Mouse (Mus musculus): ENCODE measurements at regions not wholly inside any gene's neighbourhood (a gene's known extent, or its start where the extent isn't known, plus 50 kb on each side); places are given as distances from the start of the nearest gene placed in this dataset.

DNA sequence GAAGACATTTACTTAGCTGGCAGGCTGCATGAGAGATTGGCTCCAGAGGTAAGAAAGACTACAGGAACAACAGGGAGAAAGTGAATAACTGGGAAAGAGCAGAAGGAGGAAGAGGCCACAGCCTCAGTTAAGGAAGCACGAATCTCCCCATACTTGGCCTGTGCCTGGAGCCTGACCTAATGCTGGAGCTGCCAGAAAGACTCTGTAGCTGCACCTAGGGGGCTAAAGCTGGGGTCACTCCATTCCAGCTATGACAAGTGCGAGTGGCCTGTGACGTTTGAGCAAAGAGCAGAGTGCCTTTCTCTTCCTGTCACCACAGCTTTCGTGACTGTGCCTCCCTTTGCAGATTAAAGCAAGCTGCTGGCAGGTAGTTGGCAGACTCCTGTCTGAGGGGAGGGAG, 250.6 kb downstream of the Bcl11a start:
- no peaks in the 10 kb centered on the region for H3K36me3 ChIP-seq (ENCODE audit: control insufficient read depth, insufficient read depth, low read length)
- no peak overlapping the region for H3K27ac ChIP-seq (ENCODE audit: insufficient read depth, low read depth, low read length)
- no peaks in the 10 kb centered on the region for H3K27me3 ChIP-seq (replicated peaks; ENCODE audit: control insufficient read depth, insufficient read depth, low read length)
- TF ChIP-seq POLR2A (IDR thresholded peaks at IDR 0.05; ENCODE audit: low read depth, low read length) (no peak), CTCF (conservative IDR thresholded peaks at IDR 0.05; ENCODE audit: insufficient read depth, insufficient read length, low read depth, low read length) (no peak)
- H3K4me3 ChIP-seq (ENCODE audit: insufficient read depth, low read depth, low read length), result no peak overlapping the region
- H3K4me1 ChIP-seq (ENCODE audit: control insufficient read depth, insufficient read depth, low read length), result no peaks in the 10 kb centered on the region
- DNase-seq, result no peak
- 63% methylated on average over 4 of the region's 4 CpGs for WGBS

DNA sequence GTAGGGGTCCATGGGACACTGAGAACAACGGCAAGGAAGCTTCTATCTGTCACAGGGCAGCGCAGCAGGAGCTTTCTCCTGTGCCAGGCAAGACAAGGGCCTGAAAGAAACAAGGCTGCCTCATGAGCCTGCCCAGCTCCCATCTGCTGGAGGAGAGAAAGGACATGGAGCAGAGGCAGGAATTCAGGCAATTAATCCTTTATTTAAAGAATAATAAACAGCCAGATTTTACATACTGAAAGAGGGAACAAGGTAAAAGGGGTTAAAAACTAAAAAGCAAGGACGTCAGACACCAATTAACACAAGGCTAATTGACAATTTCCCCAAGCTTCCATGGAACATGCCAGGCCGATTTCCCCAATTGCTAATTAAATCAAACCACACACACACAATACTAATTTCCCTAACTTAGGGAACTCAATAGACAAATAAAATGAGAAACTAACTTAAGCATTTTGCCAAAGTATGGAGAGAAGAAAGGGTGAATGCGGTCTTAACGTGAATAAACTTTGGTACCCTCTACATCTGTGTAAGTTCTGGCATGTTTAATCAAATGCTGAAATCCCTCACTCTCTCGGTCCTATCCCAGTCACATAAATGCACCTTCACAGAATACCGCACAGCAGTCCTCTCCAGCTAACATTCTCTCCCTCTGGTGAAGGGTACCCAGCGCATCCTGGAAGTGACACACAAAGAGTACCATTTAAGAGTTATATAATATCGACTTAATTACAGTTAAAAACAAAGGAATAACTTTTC, 252.7 kb downstream of the Bcl11a start:
- Histone ChIP-seq H3K27ac (ENCODE audit: insufficient read depth, low read depth, low read length) (no peak overlapping the region), H3K4me1 (ENCODE audit: control insufficient read depth, insufficient read depth, low read length) (no peaks in the 10 kb centered on the region), H3K4me3 (ENCODE audit: insufficient read depth, low read depth, low read length) (no peak overlapping the region), H3K27me3 (replicated peaks; ENCODE audit: control insufficient read depth, insufficient read depth, low read length) (no peaks in the 10 kb centered on the region), H3K36me3 (ENCODE audit: control insufficient read depth, insufficient read depth, low read length) (no peaks in the 10 kb centered on the region)
- DNase-seq, result no peak
- TF ChIP-seq POLR2A (IDR thresholded peaks at IDR 0.05; ENCODE audit: low read depth, low read length) (no peak), CTCF (conservative IDR thresholded peaks at IDR 0.05; ENCODE audit: insufficient read depth, insufficient read length, low read depth, low read length) (no peak)
- 88% methylated on average over 10 of the region's 10 CpGs for WGBS

DNA sequence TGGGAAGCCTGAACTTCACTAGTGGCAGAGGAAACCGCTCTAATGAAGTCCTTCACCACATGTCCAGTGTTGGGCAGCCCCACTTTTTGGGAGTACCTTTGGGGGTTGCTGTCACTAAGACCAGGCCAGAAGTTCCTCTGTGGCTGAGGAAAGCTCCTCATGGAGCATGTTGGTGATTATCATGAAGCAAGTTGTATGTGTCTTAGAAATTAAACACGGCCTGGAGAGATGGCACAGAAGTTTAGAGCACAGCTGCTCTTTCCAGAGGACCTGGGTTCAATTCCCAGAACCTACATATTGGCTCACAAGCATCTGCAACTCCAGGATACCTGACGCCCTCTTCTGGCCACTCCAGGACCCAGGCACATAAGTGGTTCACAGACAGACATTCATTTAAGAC, 254.4 kb downstream of the Bcl11a start:
- WGBS, result 90% methylated on average over 3 of the region's 3 CpGs
- TF ChIP-seq POLR2A (IDR thresholded peaks at IDR 0.05; ENCODE audit: low read depth, low read length) (no peak), CTCF (conservative IDR thresholded peaks at IDR 0.05; ENCODE audit: insufficient read depth, insufficient read length, low read depth, low read length) (no peak)
- DNase-seq, result no peak
- Histone ChIP-seq H3K27me3 (replicated peaks; ENCODE audit: control insufficient read depth, insufficient read depth, low read length) (no peaks in the 10 kb centered on the region), H3K27ac (ENCODE audit: insufficient read depth, low read depth, low read length) (no peak overlapping the region), H3K4me3 (ENCODE audit: insufficient read depth, low read depth, low read length) (no peak overlapping the region), H3K36me3 (ENCODE audit: control insufficient read depth, insufficient read depth, low read length) (no peaks in the 10 kb centered on the region), H3K4me1 (ENCODE audit: control insufficient read depth, insufficient read depth, low read length) (no peaks in the 10 kb centered on the region)

DNA sequence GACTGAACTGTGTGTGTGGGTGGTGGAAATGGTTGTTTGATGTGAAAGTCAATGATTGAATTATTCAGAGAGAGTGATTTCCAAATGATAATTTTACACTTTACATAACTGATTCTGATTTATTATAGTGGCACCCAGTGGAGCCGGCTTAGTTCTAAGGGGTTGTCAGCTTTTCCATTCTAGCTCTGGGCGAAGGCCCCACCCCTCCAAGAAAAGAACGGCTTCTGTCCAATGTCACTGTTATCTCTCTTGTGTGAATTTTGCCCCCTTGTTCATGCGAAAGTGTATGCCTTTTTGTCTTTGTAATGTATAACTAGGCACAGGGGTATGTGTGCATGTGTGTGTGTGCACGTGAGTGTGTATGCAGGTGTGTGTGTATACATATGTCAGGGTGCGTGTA, 255.3 kb downstream of the Bcl11a start:
- H3K36me3 ChIP-seq (ENCODE audit: control insufficient read depth, insufficient read depth, low read length), result no peaks in the 10 kb centered on the region
- H3K27ac ChIP-seq (ENCODE audit: insufficient read depth, low read depth, low read length), result no peak overlapping the region
- H3K4me3 ChIP-seq (ENCODE audit: insufficient read depth, low read depth, low read length), result no peak overlapping the region
- no peak for TF ChIP-seq CTCF (conservative IDR thresholded peaks at IDR 0.05; ENCODE audit: insufficient read depth, insufficient read length, low read depth, low read length)
- TF ChIP-seq POLR2A (IDR thresholded peaks at IDR 0.05; ENCODE audit: low read depth, low read length), result no peak
- H3K4me1 ChIP-seq (ENCODE audit: control insufficient read depth, insufficient read depth, low read length), result no peaks in the 10 kb centered on the region
- no peaks in the 10 kb centered on the region for H3K27me3 ChIP-seq (replicated peaks; ENCODE audit: control insufficient read depth, insufficient read depth, low read length)
- WGBS, result 89% methylated on average over 6 of the region's 6 CpGs
- DNase-seq, result no peak

DNA sequence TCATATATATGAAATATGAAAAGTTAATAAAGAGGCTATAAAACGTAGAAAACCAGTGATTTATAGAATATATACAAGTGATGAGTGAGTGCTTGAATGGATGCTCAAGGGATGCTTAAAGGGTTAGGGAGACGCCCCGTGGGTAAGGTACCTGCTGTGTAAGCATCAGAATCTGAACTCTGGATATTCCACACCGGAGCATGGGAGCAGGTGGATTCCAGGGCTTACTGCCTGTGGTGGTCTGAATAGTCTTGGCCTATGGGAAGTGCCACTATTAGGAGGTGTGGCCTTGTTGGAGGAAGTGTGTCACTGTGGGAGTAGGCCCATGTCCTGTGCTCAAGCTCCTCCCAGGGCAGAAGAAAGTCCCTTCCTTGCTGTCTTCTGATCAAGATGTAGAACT, 257.4 kb downstream of the Bcl11a start:
- 93% methylated on average over 4 of the region's 4 CpGs for WGBS
- TF ChIP-seq POLR2A (IDR thresholded peaks at IDR 0.05; ENCODE audit: low read depth, low read length) (no peak), CTCF (conservative IDR thresholded peaks at IDR 0.05; ENCODE audit: insufficient read depth, insufficient read length, low read depth, low read length) (no peak)
- H3K4me1 ChIP-seq (ENCODE audit: control insufficient read depth, insufficient read depth, low read length), result no peaks in the 10 kb centered on the region

DNA sequence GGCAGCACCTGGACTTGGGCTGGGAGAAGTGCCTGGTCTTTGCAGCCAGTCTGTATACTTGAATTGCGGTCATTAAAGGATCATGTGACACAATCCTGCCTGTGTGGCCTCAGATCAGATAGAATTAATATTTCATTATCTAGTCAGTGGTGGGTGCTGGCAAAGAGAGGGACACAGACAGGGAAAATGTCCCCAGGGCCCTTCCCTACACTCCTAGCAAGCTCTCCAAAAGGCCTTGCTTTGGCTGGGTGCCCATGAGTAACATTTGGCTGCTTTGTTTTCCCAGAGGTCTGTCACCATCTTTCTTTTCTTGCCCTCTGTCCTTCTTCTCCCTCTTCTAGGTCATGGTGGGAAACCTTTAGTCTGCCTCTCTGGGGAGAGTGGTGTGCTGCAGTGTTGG, 260.3 kb downstream of the Bcl11a start:
- Histone ChIP-seq H3K4me1 (ENCODE audit: control insufficient read depth, insufficient read depth, low read length) (no peaks in the 10 kb centered on the region), H3K4me3 (ENCODE audit: insufficient read depth, low read depth, low read length) (no peak overlapping the region), H3K27ac (ENCODE audit: insufficient read depth, low read depth, low read length) (no peak overlapping the region), H3K36me3 (ENCODE audit: control insufficient read depth, insufficient read depth, low read length) (no peaks in the 10 kb centered on the region), H3K27me3 (replicated peaks; ENCODE audit: control insufficient read depth, insufficient read depth, low read length) (no peaks in the 10 kb centered on the region)
- WGBS, result 94% methylated on average over 1 of the region's 1 CpGs
- DNase-seq, result no peak
- TF ChIP-seq POLR2A (IDR thresholded peaks at IDR 0.05; ENCODE audit: low read depth, low read length) (no peak), CTCF (conservative IDR thresholded peaks at IDR 0.05; ENCODE audit: insufficient read depth, insufficient read length, low read depth, low read length) (no peak)

More for the DNA sequence above, 257.4 kb downstream of the Bcl11a start:
- H3K4me3 ChIP-seq (ENCODE audit: insufficient read depth, low read depth, low read length), result no peak overlapping the region
- no peaks in the 10 kb centered on the region for H3K27me3 ChIP-seq (replicated peaks; ENCODE audit: control insufficient read depth, insufficient read depth, low read length)
- DNase-seq, result no peak
- H3K27ac ChIP-seq (ENCODE audit: insufficient read depth, low read depth, low read length), result no peak overlapping the region
- no peaks in the 10 kb centered on the region for H3K36me3 ChIP-seq (ENCODE audit: control insufficient read depth, insufficient read depth, low read length)

DNA sequence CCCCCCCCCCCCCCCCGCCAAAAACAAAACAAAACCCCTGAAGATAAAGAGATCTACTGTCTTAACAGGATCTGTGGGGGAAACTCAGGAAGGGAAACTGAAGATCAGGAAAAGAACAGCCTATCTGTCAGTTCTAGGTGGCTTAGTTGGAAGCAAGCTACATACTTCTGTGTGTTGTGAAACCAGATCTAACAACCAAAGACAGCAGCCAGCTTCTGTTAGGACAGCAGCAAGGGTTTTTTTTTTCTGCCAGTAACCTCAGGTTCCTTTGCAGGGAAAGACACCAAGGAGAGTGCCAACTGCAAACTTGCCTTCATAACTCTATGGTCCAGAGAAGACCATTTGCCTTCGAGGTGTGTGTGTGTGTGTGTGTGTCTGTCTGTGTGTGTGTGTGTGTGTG, 261.2 kb downstream of the Bcl11a start:
- TF ChIP-seq CTCF (conservative IDR thresholded peaks at IDR 0.05; ENCODE audit: insufficient read depth, insufficient read length, low read depth, low read length), result no peak
- no peak for TF ChIP-seq POLR2A (IDR thresholded peaks at IDR 0.05; ENCODE audit: low read depth, low read length)
- H3K4me3 ChIP-seq (ENCODE audit: insufficient read depth, low read depth, low read length), result no peak overlapping the region
- no peaks in the 10 kb centered on the region for H3K4me1 ChIP-seq (ENCODE audit: control insufficient read depth, insufficient read depth, low read length)
- WGBS, result 44% methylated on average over 2 of the region's 2 CpGs
- no peak for DNase-seq
- no peaks in the 10 kb centered on the region for H3K36me3 ChIP-seq (ENCODE audit: control insufficient read depth, insufficient read depth, low read length)
- H3K27ac ChIP-seq (ENCODE audit: insufficient read depth, low read depth, low read length), result no peak overlapping the region
- no peaks in the 10 kb centered on the region for H3K27me3 ChIP-seq (replicated peaks; ENCODE audit: control insufficient read depth, insufficient read depth, low read length)

Data from kidney, adult 2 months (tissue).